ENCODE assay signal across 10 mouse cellular contexts in the genomic region with DNA sequence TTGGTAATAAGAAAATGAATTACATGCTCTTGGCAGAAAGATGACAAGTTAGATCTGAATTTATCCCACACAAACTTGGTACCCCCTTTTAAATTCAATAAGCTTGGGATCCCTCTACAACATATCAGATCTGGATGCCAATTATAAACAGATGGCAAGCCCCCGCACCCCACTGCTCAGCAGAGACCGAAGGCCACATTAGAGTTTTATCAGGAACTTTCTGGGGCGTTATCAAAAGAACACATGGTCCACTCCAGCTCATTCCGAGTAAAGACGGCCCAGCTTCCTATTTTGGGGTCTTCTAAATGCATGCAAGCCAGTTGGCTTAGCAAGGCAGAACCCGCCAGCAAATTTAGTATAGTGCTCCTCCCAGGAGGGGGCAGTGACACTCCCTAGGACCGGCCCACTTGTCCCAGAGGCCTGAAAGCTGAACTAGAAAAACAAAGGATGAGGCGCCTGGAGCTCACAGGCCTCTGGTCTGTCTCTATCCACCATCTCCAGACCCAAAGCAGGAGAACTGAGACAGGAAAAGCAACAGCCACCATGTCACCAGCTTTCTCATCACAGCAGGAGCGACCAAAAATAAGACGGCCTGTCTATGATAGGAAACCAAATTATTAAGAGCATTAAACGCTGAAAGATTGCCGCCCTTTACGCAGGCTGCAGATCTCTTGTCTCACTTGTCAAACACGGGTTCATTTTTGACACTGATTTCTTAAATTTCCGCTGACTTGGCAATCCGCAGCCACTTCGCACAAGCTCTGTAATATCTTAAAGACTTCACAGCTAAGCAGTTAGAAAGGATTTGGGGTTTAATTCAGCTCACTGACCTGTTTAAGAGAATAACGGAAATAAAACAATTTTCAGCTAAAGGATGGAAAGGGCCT.
DNase-seq lines count a peak whose midpoint lies in the region; ATAC-seq lines count a peak whose summit lies in the region.
"Had no signal": no experiment of that assay in that cellular context is flagged by ENCODE, and none has a peak within 500 bp of the region (broad histone marks: within the 10 kb centered on the region; RNA-seq: fewer than 3 reads in every experiment).

No protein-coding gene starts in this region.

- H3K9me3 ChIP-seq in embryonic facial prominence, embryonic 12.5 days = no peaks in the 10 kb centered on the region
- H3K9me3 ChIP-seq in limb, embryonic 13.5 days = 0 out of 2 replicates have a peak, but pooled peaks cover 3% of the 10 kb centered on the region
- H3K9me3 ChIP-seq: hindbrain, embryonic 12.5 days had no signal

- 44% methylated on average over 18 of the region's 18 CpGs for WGBS in embryonic facial prominence, embryonic 12.5 days
- WGBS in limb, embryonic 13.5 days = 54% methylated on average over 18 of the region's 18 CpGs

- H3K27ac ChIP-seq in embryonic facial prominence, embryonic 12.5 days = peak overlapping the region; percentile 71
- H3K27ac ChIP-seq in limb, embryonic 13.5 days = peak overlapping the region; percentile 61; the same call in 1 of the 2 replicates
- H3K27ac ChIP-seq: hindbrain, embryonic 12.5 days had no signal

- peaks cover 23% of the 10 kb centered on the region for H3K4me1 ChIP-seq in embryonic facial prominence, embryonic 12.5 days
- H3K4me1 ChIP-seq in limb, embryonic 13.5 days = peaks cover 19% of the 10 kb centered on the region

- peak; percentile 10 for DNase-seq in adrenal gland, postnatal 14 days
- no peak for DNase-seq in adrenal gland, adult 2 months
- DNase-seq in left cerebral cortex, postnatal 10 days (ENCODE audit: extremely low spot score in 1 of 2, low spot score in 2 of 2) = peak; percentile 7 to 41
- DNase-seq in left cerebral cortex, adult 11 months (ENCODE audit: low spot score) = no peak
- no peak for DNase-seq in gastrocnemius, adult 8-10 months (ENCODE audit: low spot score in 2 of 2)
- no peak for DNase-seq in left cerebral cortex, adult 9 months (ENCODE audit: low spot score in 2 of 2)
- DNase-seq: lung, adult 18-20 months had no signal

- no peak overlapping the region; the same call in 1 of the 2 replicates for H3K4me2 ChIP-seq in embryonic facial prominence, embryonic 12.5 days (replicated peaks)
- H3K4me2 ChIP-seq in limb, embryonic 13.5 days (replicated peaks) = peak overlapping the region; percentile 25; the same call in 1 of the 2 replicates
- H3K4me2 ChIP-seq: hindbrain, embryonic 12.5 days had no signal

- no peaks in the 10 kb centered on the region for H3K36me3 ChIP-seq in embryonic facial prominence, embryonic 12.5 days
- H3K36me3 ChIP-seq in limb, embryonic 13.5 days = no peaks in the 10 kb centered on the region
- H3K36me3 ChIP-seq: hindbrain, embryonic 12.5 days had no signal

- ATAC-seq in embryonic facial prominence, embryonic 12.5 days (ENCODE audit: insufficient number of reproducible peaks, insufficient read depth, low FRiP score, low TSS enrichment) = 0 out of 2 replicates have a peak, but pooled peaks have one; percentile 8
- no peak for ATAC-seq in limb, embryonic 13.5 days (ENCODE audit: low FRiP score, low read depth)

- intact Hi-C loops in left cerebral cortex, postnatal 10 days (cut with DNase I) = no loop called here

- H3K9ac ChIP-seq in embryonic facial prominence, embryonic 12.5 days = no peak overlapping the region
- no peak overlapping the region for H3K9ac ChIP-seq in limb, embryonic 13.5 days
- H3K9ac ChIP-seq: hindbrain, embryonic 12.5 days had no signal

- no peak overlapping the region for H3K4me3 ChIP-seq in embryonic facial prominence, embryonic 12.5 days
- H3K4me3 ChIP-seq in limb, embryonic 13.5 days = no peak overlapping the region
- H3K4me3 ChIP-seq: hindbrain, embryonic 12.5 days had no signal

- H3K27me3 ChIP-seq in embryonic facial prominence, embryonic 12.5 days = peaks cover 8% of the 10 kb centered on the region
- H3K27me3 ChIP-seq in limb, embryonic 13.5 days = peaks cover 10% of the 10 kb centered on the region; the same call in 1 of the 2 replicates
- H3K27me3 ChIP-seq: hindbrain, embryonic 12.5 days had no signal

Comparison
In these comparisons a context has a peak if more than half of its experiments do, and no peak if none do; other contexts are left out.
1. DNase-seq: peak in adrenal gland, postnatal 14 days (single experiment) and left cerebral cortex, postnatal 10 days (2 of 2); none in adrenal gland, adult 2 months (single experiment), left cerebral cortex, adult 11 months (single experiment), gastrocnemius, adult 8-10 months (0 of 2) and left cerebral cortex, adult 9 months (0 of 2).